Mouse (Mus musculus) midbrain, postnatal 0 days (tissue): ENCODE measurements at regions not wholly inside any gene's neighbourhood (a gene's known extent, or its start where the extent isn't known, plus 50 kb on each side); places are given as distances from the start of the nearest gene placed in this dataset.
"Not testable (repeated sequence)": the region's sequence is repeated elsewhere in the genome, so short reads cannot be mapped to it uniquely, and the experiment has no call there.

Experiments
- ATAC-seq: fragments of 200-750 bp; cut with Nextera tagmentation; 2 replicates; pipeline ENCODE4 v1.8.0; 2017; ENCODE audit warnings: moderate number of reproducible peaks, mild to moderate bottlenecking, moderate TSS enrichment, moderate library complexity; ENCODE audit not compliant: low FRiP score
- DNase-seq: peaks from one replicate; pipeline ENCODE4 v3.0.0-alpha.2; 2015; ENCODE audit warnings: low spot score
- H3K27ac ChIP-seq: fragments of 300-500 bp; sonication (generic); 2 replicates; pipeline ENCODE4 v1.5.1; 2014; ENCODE audit warnings: low read depth, mild to moderate bottlenecking, low read length, mixed read lengths
- H3K27me3 ChIP-seq: fragments of 300-500 bp; sonication (generic); 2 replicates; pipeline ENCODE4 v1.6.1; 2014; ENCODE audit warnings: low read length, control low read depth, mixed read lengths; ENCODE audit not compliant: insufficient read depth
- H3K36me3 ChIP-seq: fragments of 300-500 bp; sonication (generic); 2 replicates; pipeline ENCODE4 v1.6.1; 2014; ENCODE audit warnings: low read length, control low read depth, mixed read lengths; ENCODE audit not compliant: insufficient read depth
- H3K4me1 ChIP-seq: fragments of 300-500 bp; sonication (generic); 2 replicates; pipeline ENCODE4 v1.6.1; 2014; ENCODE audit warnings: mild to moderate bottlenecking, control low read depth, antibody characterized with exemption, low read length, mixed read lengths; ENCODE audit not compliant: insufficient read depth
- H3K4me2 ChIP-seq: fragments of 300-500 bp; sonication (generic); 2 replicates; pipeline ENCODE4 v1.6.1; 2014; ENCODE audit warnings: low read depth, mild to moderate bottlenecking, low read length, mixed read lengths; ENCODE audit not compliant: poor library complexity, severe bottlenecking
- H3K4me3 ChIP-seq: fragments of 300-500 bp; sonication (generic); 2 replicates; pipeline ENCODE4 v1.5.1; 2014; ENCODE audit warnings: low read depth, mild to moderate bottlenecking, low read length, moderate library complexity
- H3K9ac ChIP-seq: fragments of 300-500 bp; sonication (generic); replicated peaks from 2 replicates; pipeline ENCODE4 v1.6.1; 2014; ENCODE audit warnings: mild to moderate bottlenecking, low read length, moderate library complexity, mixed read lengths; ENCODE audit not compliant: poor library complexity, severe bottlenecking
- H3K9me3 ChIP-seq: fragments of 300-500 bp; sonication (generic); 2 replicates; pipeline ENCODE4 v1.6.1; 2016; ENCODE audit warnings: low read length, control low read depth
- CTCF ChIP-seq: IDR thresholded peaks from 2 replicates; pipeline ENCODE4 v1.5.1; 2016; ENCODE audit warnings: antibody characterized with exemption, mild to moderate bottlenecking
- WGBS: fragments of 180-500 bp; shearing (Covaris S2); extraction: QIAGEN DNeasy Blood & Tissue Kit; methylation state at CpG from one replicate; pipeline ENCODE4 v1.1.7; 2014; 5-methylcytosine and 5-hydroxymethylcytosine counted together

DNA sequence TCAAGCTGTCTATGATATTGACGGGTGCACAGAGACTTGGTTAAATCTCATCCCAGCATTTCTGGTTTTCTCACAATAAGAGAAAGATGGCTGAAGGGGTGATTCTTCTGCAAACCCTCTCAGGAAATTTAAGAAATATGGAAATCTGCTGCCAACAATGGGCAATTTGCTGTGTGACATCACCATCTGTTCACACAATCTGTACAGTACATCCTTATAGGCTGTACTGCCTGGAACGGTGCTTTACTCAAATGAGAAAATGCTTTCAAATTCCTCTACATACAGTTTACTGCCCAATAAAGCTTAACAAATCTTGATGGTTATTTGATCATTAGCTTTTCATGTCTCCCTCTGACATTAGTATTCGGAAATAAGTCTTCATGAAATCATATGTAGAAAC is 172.4 kb upstream of the Hsf2 start:
- H3K27ac ChIP-seq = no peak overlapping the region
- no peaks in the 10 kb centered on the region for H3K27me3 ChIP-seq
- no peak for TF ChIP-seq CTCF
- H3K4me2 ChIP-seq = no peak overlapping the region
- H3K9me3 ChIP-seq = no peaks in the 10 kb centered on the region
- ATAC-seq = no peak
- H3K4me3 ChIP-seq = no peak overlapping the region
- peak; percentile 37 for DNase-seq
- 77% methylated on average over 3 of the region's 3 CpGs for WGBS
- no peaks in the 10 kb centered on the region for H3K4me1 ChIP-seq
- no peaks in the 10 kb centered on the region for H3K36me3 ChIP-seq
- no peak overlapping the region for H3K9ac ChIP-seq

- no peak overlapping the region for H3K4me2 ChIP-seq
- DNase-seq = peak; percentile 83
- H3K27ac ChIP-seq = no peak overlapping the region
- ATAC-seq = no peak
- no peaks in the 10 kb centered on the region for H3K27me3 ChIP-seq
- TF ChIP-seq CTCF = peak; percentile 85
- H3K36me3 ChIP-seq = no peaks in the 10 kb centered on the region
- no peak overlapping the region for H3K9ac ChIP-seq
- H3K4me1 ChIP-seq = no peaks in the 10 kb centered on the region
- H3K4me3 ChIP-seq = no peak overlapping the region
- H3K9me3 ChIP-seq = no peaks in the 10 kb centered on the region
Measured at GRCm38 (mm10) chr10:57317067-57317466, 169.1 kb upstream of the Hsf2 start.

GRCm38 (mm10) chr10:57319171-57319570 is 167.0 kb upstream of the Hsf2 start:
- no peaks in the 10 kb centered on the region for H3K27me3 ChIP-seq
- H3K9ac ChIP-seq = no peak overlapping the region
- no peaks in the 10 kb centered on the region for H3K9me3 ChIP-seq
- no peak overlapping the region for H3K4me2 ChIP-seq
- ATAC-seq (no peak), DNase-seq (peak; percentile 17)
- H3K4me3 ChIP-seq = no peak overlapping the region
- no peaks in the 10 kb centered on the region for H3K36me3 ChIP-seq
- no peak overlapping the region for H3K27ac ChIP-seq
- TF ChIP-seq CTCF = no peak
- WGBS = 57% methylated on average over 2 of the region's 2 CpGs
- H3K4me1 ChIP-seq = no peaks in the 10 kb centered on the region

- WGBS = 66% methylated on average over 2 of the region's 2 CpGs
Measured at GRCm38 (mm10) chr10:57322717-57323424, 163.3 kb upstream of the Hsf2 start.

GRCm38 (mm10) chr10:57324226-57324625 is 162.0 kb upstream of the Hsf2 start:
- TF ChIP-seq CTCF = no peak
- DNase-seq = no peak
- Histone ChIP-seq H3K27ac (no peak overlapping the region), H3K4me3 (no peak overlapping the region), H3K4me2 (no peak overlapping the region), H3K27me3 (no peaks in the 10 kb centered on the region), H3K9me3 (no peaks in the 10 kb centered on the region), H3K36me3 (no peaks in the 10 kb centered on the region), H3K4me1 (no peaks in the 10 kb centered on the region), H3K9ac (no peak overlapping the region)
- ATAC-seq = no peak
- 66% methylated on average over 1 of the region's 1 CpGs for WGBS

More at GRCm38 (mm10) chr10:57322717-57323424, 163.3 kb upstream of the Hsf2 start:
- no peaks in the 10 kb centered on the region for H3K27me3 ChIP-seq
- H3K36me3 ChIP-seq = no peaks in the 10 kb centered on the region
- no peaks in the 10 kb centered on the region for H3K9me3 ChIP-seq
- TF ChIP-seq CTCF = no peak
- DNase-seq = no peak
- H3K4me3 ChIP-seq = no peak overlapping the region
- no peak overlapping the region for H3K9ac ChIP-seq
- no peaks in the 10 kb centered on the region for H3K4me1 ChIP-seq
- no peak for ATAC-seq
- H3K4me2 ChIP-seq = no peak overlapping the region
- H3K27ac ChIP-seq = no peak overlapping the region

DNA sequence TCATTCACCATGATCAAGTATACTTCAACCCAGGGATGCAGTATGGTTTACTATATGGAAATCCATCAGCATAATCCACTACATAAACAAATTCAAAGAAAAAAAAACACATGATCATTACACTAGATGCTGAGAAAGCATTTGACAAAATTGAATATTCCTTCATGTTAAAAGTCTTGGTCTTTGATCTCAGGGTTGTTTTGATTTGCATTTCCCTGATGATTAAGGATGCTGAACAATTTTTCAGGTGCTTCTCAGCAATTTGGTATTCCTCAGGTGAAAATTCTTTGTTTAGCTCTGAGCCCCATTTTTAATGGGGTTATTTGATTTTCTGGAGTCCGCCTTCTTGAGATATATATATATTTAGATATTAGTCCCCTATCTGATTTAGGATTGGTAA is 123.4 kb upstream of the Hsf2 start:
- WGBS = 97% methylated on average over 1 of the region's 1 CpGs
- not testable (repeated sequence) for H3K4me3 ChIP-seq, H3K27ac ChIP-seq, H3K4me2 ChIP-seq, H3K27me3 ChIP-seq, ATAC-seq, DNase-seq, H3K9me3 ChIP-seq, H3K36me3 ChIP-seq, H3K9ac ChIP-seq, H3K4me1 ChIP-seq
